Mouse (Mus musculus) liver, embryonic 14.5 days (tissue): ENCODE data around the gene Cabp2. TPM values are rescaled to one million over a fixed set of nuclear protein-coding genes. Genes with fewer than 3 reads are reported as not detected.

Source experiments
- ATAC-seq: fragments of 200-750 bp; cut with Nextera tagmentation; 2 replicates; pipeline ENCODE4 v1.8.0; 2017; ENCODE audit warnings: moderate number of reproducible peaks, mild to moderate bottlenecking, moderate library complexity; ENCODE audit not compliant: insufficient read depth
- DNase-seq, 3 experiments: peaks; one replicate each; pipeline ENCODE4 v3.0.0-alpha.2; 2012 to 2013; ENCODE audit warnings: low read depth in 3 of 3, low spot score in 3 of 3
- H3K27ac ChIP-seq: fragments of 300-500 bp; sonication (generic); 2 replicates; pipeline ENCODE4 v1.5.1; 2014; ENCODE audit warnings: moderate library complexity, mild to moderate bottlenecking, control low read depth, inconsistent platforms
- H3K27me3 ChIP-seq: fragments of 300-500 bp; sonication (generic); 2 replicates; pipeline ENCODE4 v1.6.1; 2014; ENCODE audit warnings: mild to moderate bottlenecking, low read length, moderate library complexity; ENCODE audit not compliant: control insufficient read depth, insufficient read depth
- H3K36me3 ChIP-seq: fragments of 300-500 bp; sonication (generic); replicated peaks from 2 replicates; pipeline ENCODE4 v1.6.1; 2014; ENCODE audit warnings: low read depth; ENCODE audit not compliant: control insufficient read depth, insufficient read depth
- H3K4me1 ChIP-seq, 2 experiments: fragments of 200-500 bp in 1 of 2; fragments of 300-500 bp in 1 of 2; sonication (generic) in 1 of 2; replicated peaks; 2 replicates each; pipeline ENCODE4 v1.6.1; 2012 to 2014; ENCODE audit warnings: antibody characterized with exemption in 1 of 2, inconsistent platforms in 1 of 2, low read length in 1 of 2; ENCODE audit not compliant: control insufficient read depth in 2 of 2, insufficient read depth in 2 of 2
- H3K4me2 ChIP-seq: fragments of 300-500 bp; sonication (generic); 2 replicates; pipeline ENCODE4 v1.6.1; 2014; ENCODE audit warnings: low read depth, mild to moderate bottlenecking, control low read depth, moderate library complexity
- H3K4me3 ChIP-seq, 2 experiments: fragments of 200-500 bp in 1 of 2; fragments of 300-500 bp in 1 of 2; sonication (generic) in 1 of 2; 2 replicates each; pipeline ENCODE4 v1.5.1; 2012 to 2014; ENCODE audit warnings: low read depth in 2 of 2, low read length in 2 of 2, mild to moderate bottlenecking in 2 of 2, control low read depth in 1 of 2, inconsistent platforms in 1 of 2, moderate library complexity in 1 of 2; ENCODE audit not compliant: insufficient read depth in 1 of 2
- H3K9ac ChIP-seq: fragments of 300-500 bp; sonication (generic); replicated peaks from 2 replicates; pipeline ENCODE4 v1.6.1; 2014; ENCODE audit warnings: mild to moderate bottlenecking, control low read depth, moderate library complexity
- H3K9me3 ChIP-seq: fragments of 300-500 bp; sonication (generic); 2 replicates; pipeline ENCODE4 v1.6.1; 2016; ENCODE audit warnings: low read length, mixed read lengths; ENCODE audit not compliant: control insufficient read depth
- CTCF ChIP-seq: IDR thresholded peaks from 2 replicates; pipeline ENCODE4 v1.5.1; 2016; ENCODE audit warnings: antibody characterized with exemption, low read depth, control low read depth
- EP300 ChIP-seq: IDR thresholded peaks from 2 replicates; pipeline ENCODE4 v1.6.1; 2016; ENCODE audit warnings: antibody characterized with exemption, low read depth
- WGBS: fragments of 180-500 bp; shearing (Covaris S2); extraction: QIAGEN DNeasy Blood & Tissue Kit; methylation state at CpG from one replicate; pipeline ENCODE4 v1.1.7; 2014; ENCODE audit not compliant: insufficient replicate concordance; 5-methylcytosine and 5-hydroxymethylcytosine counted together
- polyA plus RNA-seq, 2 experiments: library from polyadenylated mRNA; depleted of rRNA in 1 of 2; stranded (reverse) in 1 of 2; unstranded in 1 of 2; fragments of >200 nt; fragmentation: Nextera tagmentation in 1 of 2; extraction: Ambion mirVana in 1 of 2; gene quantifications; 2 replicates each; pipeline versions ENCODE4 v1.2.1 to v1.2.3; 2012 to 2014

Cabp2 gene
- polyA plus RNA-seq, 2 experiments, result 0.16 to 0.44 TPM

DNA sequence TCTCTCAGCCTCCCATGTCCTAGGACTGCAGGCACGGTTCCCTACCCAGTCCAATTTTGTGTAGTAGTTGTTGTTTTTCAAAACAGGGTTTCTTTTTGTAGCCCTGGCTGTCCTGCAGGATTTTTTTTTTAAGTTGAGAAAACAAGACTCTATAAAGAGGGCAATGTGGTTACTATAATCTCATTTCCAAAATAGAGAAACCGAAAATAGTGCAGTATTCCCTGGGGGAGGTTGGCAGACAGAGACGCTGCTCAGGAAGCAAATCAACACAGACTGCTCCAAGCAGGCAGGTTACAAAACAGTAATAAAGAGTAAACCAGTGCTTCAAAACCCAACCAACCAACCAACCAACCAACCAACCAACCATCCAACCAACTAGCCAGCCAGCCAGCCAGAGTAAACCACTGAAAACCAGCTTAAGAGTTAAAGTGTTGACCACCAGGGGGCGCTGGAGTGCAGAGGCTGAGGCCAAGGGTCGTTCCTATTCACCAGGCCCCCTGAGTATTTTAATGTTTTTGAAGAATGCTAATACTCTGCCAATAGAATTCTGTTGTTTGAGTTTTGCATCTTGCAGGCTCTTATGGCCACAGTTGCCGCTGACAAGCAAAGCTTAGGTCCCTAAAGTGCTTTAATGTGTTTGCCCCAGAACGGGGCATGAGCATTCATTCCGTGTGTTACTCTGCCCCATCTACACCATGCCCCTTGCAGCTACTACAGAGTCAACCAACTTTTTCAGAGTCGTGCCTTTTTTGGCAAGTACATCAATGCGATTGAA lies 29.4 kb upstream of the Cabp2 start:
- WGBS, result 51% methylated on average over 10 of the region's 10 CpGs
- H3K36me3 ChIP-seq, result no peaks in the 10 kb centered on the region
- H3K9ac ChIP-seq, result no peak overlapping the region
- H3K4me2 ChIP-seq, result no peak overlapping the region
- no peaks in the 10 kb centered on the region for H3K27me3 ChIP-seq
- H3K4me3 ChIP-seq, result no peak overlapping the region
- H3K9me3 ChIP-seq, result no peaks in the 10 kb centered on the region
- peaks cover 9 to 26% of the 10 kb centered on the region in 2 experiments for H3K4me1 ChIP-seq
- DNase-seq (no peak), ATAC-seq (no peak)
- no peak overlapping the region for H3K27ac ChIP-seq
- TF ChIP-seq CTCF (peak; percentile 94), EP300 (no peak)

DNA sequence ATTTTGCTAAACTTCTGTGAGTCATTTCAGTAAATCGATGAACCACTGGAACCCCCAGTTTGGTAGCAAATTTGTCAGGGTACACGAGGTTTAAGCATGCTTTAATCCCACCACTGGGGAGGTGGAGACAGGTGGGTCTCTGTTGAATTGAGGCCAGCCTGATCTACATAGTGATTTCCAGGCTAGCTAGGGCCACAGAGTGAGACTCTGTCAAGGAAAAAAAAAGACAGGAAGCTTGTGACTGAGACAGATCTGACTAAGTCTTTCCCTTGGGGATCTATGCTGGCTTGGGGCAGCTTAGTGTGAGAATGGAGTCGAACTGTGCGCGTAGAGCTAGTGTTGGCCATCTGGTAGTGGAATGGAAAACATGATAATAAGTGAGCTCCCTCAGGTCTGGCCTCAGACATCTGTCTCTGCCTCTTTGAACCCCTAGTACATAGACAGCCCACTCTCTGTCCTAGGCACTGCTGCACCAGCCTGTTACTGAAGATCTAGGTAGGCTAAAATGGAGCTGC lies 28.8 kb upstream of the Cabp2 start:
- Histone ChIP-seq H3K9ac (no peak overlapping the region), H3K9me3 (no peaks in the 10 kb centered on the region), H3K4me1 (peaks cover 3 to 21% of the 10 kb centered on the region in 2 experiments), H3K4me2 (no peak overlapping the region), H3K4me3 (no peak overlapping the region), H3K36me3 (no peaks in the 10 kb centered on the region), H3K27ac (no peak overlapping the region), H3K27me3 (no peaks in the 10 kb centered on the region)
- ATAC-seq (no peak), DNase-seq (no peak)
- WGBS, result 61% methylated on average over 5 of the region's 5 CpGs
- TF ChIP-seq EP300 (no peak), CTCF (no peak)

DNA sequence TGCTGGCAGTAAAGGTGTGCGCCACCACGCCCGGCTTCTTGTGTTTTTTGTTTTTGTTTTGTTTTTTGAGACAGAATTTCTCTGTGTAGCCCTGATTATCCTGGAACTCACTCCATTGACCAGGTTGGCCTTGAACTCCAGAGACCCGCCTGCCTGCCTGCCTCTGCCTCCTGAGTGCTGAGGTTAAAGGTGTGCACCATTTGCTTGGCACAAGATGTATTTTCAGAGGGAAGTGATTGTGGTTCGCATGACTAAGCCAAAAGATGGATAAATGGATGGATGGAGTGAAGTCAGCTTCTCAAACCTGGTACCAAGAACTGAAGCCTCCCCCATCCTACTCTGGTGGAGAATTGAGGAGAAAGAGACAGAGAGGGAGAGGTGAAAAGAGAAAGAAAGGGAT lies 26.8 kb upstream of the Cabp2 start:
- no peak overlapping the region for H3K4me3 ChIP-seq
- no peaks in the 10 kb centered on the region for H3K9me3 ChIP-seq
- H3K9ac ChIP-seq, result no peak overlapping the region
- DNase-seq, result no peak
- no peak for TF ChIP-seq CTCF
- no peak for TF ChIP-seq EP300
- no peak for ATAC-seq
- no peak overlapping the region for H3K27ac ChIP-seq
- WGBS, result 70% methylated on average over 5 of the region's 5 CpGs
- H3K4me2 ChIP-seq, result no peak overlapping the region
- H3K27me3 ChIP-seq, result no peaks in the 10 kb centered on the region
- no peaks in the 10 kb centered on the region for H3K36me3 ChIP-seq
- peaks cover 15 to 32% of the 10 kb centered on the region in 2 experiments for H3K4me1 ChIP-seq

DNA sequence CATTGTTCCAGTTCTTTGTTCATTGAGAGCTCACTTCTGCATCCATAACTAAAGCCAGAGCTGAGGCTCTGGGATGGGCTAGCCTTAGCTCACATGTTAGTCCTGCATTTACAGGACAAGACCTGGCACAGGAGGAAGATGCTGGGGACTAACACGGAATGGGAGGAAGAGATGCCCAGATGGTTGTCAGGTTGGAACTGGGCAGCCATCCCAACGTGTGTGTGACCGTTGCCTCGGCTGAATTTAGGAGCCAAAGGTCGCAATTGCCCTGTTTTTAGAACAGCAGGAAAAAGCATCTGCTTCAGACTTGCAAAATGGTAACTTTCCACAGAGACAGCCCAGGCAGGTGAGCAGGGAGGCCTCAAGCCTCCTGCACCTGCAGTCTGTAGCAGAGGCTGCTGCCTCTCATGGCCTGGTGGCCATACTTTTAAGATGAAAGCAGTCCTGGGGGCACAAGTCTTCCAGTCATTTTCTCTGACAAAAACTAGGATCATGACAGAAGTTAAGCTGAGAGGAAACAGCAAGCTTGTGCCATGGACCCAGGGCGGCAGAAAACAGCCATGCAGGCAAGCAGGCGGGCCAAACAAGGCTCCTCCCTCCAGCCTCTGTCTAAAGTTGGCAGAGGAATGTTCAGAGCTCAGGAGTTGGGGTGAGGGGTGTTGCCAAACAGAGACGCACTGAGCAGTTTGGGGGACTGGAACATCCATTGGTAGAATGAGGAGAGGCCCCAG lies 26.0 kb upstream of the Cabp2 start:
- Histone ChIP-seq H3K9me3 (no peaks in the 10 kb centered on the region), H3K9ac (no peak overlapping the region), H3K27ac (no peak overlapping the region), H3K27me3 (no peaks in the 10 kb centered on the region), H3K36me3 (no peaks in the 10 kb centered on the region), H3K4me2 (no peak overlapping the region), H3K4me3 (no peak overlapping the region), H3K4me1 (peaks cover 21 to 36% of the 10 kb centered on the region in 2 experiments)
- no peak for TF ChIP-seq CTCF
- TF ChIP-seq EP300, result no peak
- DNase-seq (no peak), ATAC-seq (no peak)
- WGBS, result 61% methylated on average over 8 of the region's 8 CpGs

DNA sequence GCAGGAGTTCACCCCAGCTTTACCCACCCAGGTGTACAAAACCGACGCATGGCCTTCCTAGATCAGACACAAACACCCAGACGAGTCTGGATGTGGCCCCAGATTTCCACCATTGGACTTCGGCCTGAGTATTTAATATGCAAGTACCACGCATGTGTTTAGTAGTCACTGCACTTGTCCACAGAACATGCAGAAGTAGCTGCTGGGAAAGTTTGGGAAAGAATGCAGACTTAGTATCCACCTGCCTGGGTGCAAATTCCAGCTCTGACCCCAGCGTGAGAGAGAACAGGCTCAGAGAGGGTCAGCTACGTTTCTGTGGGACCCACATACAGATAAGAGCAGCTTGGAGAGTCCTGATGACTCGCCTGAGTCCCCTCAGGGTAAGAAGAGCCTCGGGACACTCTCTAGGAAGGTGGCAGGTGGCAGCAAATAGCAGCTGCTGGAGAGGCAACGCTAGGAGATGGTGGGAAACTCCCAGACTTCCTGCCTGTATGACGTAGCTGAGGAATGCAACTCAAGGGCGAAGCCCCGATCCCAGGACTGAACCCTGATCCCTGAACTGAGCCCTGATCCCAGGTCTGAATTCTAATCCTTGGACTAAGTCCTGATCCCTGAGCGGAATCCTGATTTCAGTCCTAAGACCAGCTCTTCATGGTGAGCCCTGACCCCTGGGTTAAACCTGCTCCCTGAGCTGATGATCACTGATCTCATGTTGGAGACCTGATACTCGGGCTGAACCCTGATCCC lies 25.3 kb upstream of the Cabp2 start:
- H3K36me3 ChIP-seq, result no peaks in the 10 kb centered on the region
- no peak overlapping the region for H3K27ac ChIP-seq
- no peak for TF ChIP-seq CTCF
- no peak for ATAC-seq
- peaks cover 24 to 36% of the 10 kb centered on the region in 2 experiments for H3K4me1 ChIP-seq
- H3K4me3 ChIP-seq, result no peak overlapping the region
- no peak overlapping the region for H3K9ac ChIP-seq
- no peak overlapping the region for H3K4me2 ChIP-seq
- no peak for DNase-seq
- H3K9me3 ChIP-seq, result no peaks in the 10 kb centered on the region
- H3K27me3 ChIP-seq, result no peaks in the 10 kb centered on the region
- WGBS, result 52% methylated on average over 15 of the region's 15 CpGs
